Mouse (Mus musculus): ENCODE measurements around the gene Elp6. TPM values are rescaled to one million over a fixed set of nuclear protein-coding genes. Genes with fewer than 3 reads are reported as not detected.

Elp6 gene
- total RNA-seq (2022): 1 to 10 TPM; 2.0 to 5.0 (median 2.9) TPM

DNA sequence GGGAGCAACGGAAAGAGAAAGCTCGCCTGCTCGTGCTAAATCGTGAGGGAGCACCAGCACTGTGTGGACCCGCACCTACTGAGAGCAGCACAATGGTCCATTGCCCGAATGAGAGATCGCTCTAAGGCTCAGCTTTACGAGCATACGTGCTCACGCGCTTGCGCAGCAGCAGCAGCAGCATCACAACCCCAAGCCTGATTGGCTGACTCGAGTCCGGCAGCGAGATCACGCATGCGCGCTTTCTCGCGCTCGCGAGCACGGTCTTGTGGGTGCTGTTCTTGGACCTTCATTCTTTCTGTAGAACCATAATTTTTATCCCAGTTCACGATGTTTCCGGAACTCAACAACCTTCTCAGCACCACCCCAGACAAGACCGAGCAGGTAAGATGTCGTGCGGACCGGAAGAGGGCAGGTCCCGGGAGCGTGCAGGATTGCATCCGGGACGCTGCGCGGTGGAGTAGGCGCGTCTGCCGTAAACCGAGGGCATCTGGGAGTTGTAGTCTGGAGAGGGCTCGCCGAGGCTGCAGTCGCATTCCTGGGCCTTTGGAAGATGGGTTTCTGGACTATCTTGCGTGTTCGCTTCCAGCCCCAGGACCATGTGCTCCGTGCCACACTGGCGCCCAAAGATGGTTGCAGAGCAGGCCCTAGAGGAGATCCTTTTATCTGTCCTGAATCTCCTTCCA is at the start of gene Elp6:
Gene Elp6 (plus strand): TSS at position 205 of the 683 bp plus-strand sequence.
- peak; percentile 81 to 88 for DNase-seq (ENCODE audit: low spot score in 2 of 2)

DNA sequence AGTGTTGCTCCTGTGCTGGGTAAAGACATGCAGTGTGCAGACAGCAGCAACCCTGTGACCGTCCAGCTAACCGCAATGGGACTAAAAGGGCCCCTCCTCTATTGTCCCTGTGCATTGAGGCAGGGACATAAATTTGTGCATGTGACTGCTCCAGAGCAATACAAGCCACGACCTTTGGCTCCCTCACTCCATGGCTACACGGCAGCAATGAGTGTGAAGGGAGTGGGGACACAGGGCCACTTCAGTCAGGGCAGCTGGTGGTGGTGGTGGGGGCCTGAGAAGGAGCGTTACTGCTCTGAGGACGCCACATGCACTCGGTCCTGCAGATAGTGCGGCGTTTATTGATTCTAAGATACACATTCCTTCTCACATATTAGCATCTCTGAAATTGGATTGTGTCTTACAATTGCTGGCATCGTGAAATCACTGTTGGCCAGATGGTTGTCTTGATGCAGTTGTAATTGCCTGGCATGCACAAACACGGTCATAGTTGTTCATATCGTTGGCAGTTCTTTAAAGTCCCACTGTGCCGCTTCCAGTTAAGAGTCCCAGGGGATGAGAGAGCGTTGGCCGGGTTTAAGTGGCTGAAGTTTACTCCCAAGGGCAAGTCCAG is 49.5 kb upstream of the Elp6 start:
- DNase-seq (ENCODE audit: low spot score in 2 of 2): no peak

GRCm38 (mm10) chr9:110258646-110259045 is 46.3 kb upstream of the Elp6 start:
- DNase-seq (ENCODE audit: low spot score in 2 of 2): no peak

GRCm38 (mm10) chr9:110259118-110259517 is 45.9 kb upstream of the Elp6 start:
- DNase-seq (ENCODE audit: low spot score in 2 of 2): no peak

DNA sequence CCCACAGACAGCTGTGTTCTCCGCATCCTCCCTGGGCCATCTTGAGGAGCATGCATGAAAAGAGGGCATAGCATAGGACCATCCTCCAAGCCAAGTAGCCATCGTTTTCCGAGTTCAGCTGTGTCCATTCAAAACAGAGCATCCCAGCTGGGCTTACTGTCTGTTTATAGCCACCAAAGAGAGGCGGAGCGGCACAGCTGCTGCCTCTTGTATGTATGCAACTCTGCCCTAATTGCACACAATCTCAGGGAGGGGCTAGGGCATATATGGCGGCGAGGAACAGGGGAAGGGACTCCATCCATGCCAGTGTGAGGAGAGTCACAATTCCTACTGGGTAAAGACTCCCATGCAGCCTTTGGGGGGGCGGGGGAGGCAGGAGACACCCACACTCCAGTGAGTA is 41.8 kb upstream of the Elp6 start:
- DNase-seq (ENCODE audit: low spot score in 2 of 2): no peak

DNA sequence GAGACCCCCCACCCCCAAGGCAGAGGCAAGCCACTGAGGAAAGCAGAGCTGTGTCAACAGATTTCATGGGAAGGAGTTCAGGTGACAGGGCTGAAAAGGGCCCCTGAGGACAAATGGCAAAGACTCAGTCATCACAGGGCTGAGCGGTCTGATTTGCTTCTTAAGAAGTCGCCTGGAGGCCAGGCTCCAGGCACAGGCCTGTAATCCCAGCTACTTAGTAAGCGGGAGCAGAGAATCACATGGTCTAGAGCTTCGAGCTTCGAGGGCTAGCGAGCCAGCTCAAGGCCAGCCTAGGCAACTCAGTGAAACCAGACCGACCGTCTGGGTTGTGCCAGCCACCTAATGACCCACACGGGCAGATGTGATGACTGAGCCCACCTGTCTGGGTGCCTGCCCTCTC is 40.0 kb upstream of the Elp6 start:
- DNase-seq (ENCODE audit: low spot score in 2 of 2): no peak

DNA sequence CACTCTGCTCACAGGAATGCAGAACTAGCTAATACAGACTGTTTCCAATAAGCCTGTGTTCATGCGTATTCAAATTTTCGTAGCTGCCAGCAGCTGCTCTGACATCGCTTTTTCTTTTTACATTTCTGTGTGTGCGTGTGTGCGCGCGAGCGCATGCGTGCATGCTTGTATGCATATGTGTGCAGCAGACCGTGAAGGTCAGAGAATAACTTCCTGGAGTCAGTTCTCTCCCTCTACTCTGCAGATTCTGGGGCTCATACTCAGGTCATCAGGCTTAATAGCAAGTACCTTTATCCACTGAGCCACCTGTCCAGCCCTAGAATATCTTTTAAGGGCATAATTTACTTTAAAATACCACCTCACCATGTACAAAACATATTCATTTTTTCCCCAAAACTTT is 36.6 kb upstream of the Elp6 start:
- DNase-seq (ENCODE audit: low spot score in 2 of 2): no peak

GRCm38 (mm10) chr9:110272330-110272729 is 32.6 kb upstream of the Elp6 start:
- no peak for DNase-seq (ENCODE audit: low spot score in 2 of 2)

- DNase-seq (ENCODE audit: low spot score in 2 of 2): no peak
These were observed 31.5 kb upstream of the Elp6 start for GRCm38 (mm10) chr9:110273507-110273906.

DNA sequence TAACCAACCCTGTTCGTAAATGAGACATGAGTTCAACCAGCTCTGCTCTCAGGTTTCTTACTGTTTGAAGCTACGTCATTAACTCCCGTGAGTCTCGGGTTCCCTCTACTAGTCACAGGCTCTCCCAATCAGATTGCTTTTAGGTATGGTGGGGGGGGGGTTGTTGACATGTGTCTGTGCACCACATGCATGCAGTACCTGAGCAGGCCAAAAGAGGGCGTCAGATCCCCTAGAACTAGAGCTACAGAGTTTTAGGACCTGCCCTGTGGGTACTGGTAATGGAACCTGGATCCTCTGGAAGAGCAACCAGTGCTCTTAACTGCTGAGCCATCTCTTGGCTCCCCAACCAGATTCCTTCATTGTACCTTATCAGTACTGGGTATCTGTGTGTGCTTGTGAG is 29.1 kb upstream of the Elp6 start:
- DNase-seq (ENCODE audit: low spot score in 2 of 2): no peak

DNA sequence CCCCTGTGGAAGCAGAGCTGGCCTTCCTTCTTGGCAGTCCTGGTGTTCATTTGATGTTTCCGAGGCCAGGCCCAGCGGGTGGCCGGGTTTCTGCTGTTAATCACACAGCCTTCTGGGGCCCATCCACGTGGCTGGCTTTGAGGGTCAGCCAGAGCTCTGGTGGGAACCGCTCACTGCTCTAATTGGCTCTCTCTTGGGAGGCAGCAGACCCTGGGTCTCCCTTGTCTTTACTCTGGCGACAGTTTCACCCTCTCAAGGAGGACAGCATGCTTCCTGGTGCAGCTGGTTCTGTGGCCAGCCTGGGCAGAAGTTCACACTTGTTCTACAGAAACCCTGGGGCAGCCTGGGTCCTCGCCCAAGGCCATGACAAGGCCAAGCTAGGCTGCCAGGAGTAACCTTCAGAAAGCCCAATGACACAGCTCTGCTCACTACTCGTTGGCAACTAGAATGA is 27.5 kb upstream of the Elp6 start:
- DNase-seq (ENCODE audit: low spot score in 2 of 2): no peak

DNA sequence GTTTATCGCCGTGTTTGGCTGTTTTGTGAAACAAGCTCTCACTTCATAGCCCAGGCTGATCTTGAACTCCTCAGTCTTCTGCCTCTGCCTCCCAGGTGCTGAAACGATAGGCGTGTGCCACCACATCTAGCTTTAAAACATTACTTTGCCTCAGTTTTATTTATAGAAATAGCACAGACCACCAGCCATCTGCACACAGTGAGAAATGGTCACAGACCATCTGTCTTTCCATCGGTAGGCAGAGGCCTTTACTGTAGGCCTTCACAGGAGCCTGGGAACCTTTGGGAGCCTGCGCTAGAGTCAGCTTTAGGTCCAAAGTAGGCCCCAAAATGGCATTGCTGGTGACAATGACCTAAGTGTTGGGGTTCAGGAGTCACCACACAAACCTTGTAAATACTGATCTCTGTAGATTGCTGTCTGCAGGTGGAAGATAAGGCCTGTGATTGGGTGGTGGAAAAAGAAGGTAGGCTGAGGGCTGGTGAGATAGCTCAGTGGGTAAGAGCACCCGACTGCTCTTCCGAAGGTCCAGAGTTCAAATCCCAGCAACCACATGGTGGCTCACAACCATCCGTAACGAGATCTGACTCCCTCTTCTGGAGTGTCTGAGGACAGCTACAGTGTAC is 20.8 kb upstream of the Elp6 start:
- DNase-seq (ENCODE audit: low spot score in 2 of 2): no peak

- DNase-seq (ENCODE audit: low spot score in 2 of 2): no peak
These were observed 17.6 kb upstream of the Elp6 start for GRCm38 (mm10) chr9:110287321-110287924.

GRCm38 (mm10) chr9:110293254-110293718 is 11.7 kb upstream of the Elp6 start:
- no peak for DNase-seq (ENCODE audit: low spot score in 2 of 2)

GRCm38 (mm10) chr9:110293873-110294415 is 11.0 kb upstream of the Elp6 start:
- DNase-seq (ENCODE audit: low spot score in 2 of 2): no peak

DNA sequence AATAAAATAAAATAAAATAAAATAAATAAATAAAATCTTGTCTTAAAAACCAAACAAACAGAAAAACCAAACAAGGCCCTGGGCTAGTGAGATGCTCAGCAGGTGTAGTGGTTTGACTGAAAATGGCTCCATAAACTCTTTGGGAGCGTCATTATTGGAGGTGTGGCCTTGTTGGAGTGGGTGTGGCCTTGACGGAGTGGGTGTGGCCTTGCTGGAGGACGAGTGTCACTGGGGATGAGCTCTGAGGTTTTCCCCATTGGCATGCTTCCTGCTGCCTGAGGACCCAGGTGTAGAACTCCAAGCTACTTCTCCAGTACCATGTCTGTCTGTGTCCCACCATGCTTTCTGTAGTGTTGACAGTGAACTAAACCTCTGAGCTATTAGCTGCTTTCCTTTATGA is 10.2 kb upstream of the Elp6 start:
- no peak for DNase-seq (ENCODE audit: low spot score in 2 of 2)

- peak; percentile 63 to 64 for DNase-seq (ENCODE audit: low spot score in 2 of 2)
These were observed 7.9 kb upstream of the Elp6 start for GRCm38 (mm10) chr9:110296867-110297627.

GRCm38 (mm10) chr9:110304516-110304915 is 457 bp upstream of the Elp6 start:
- DNase-seq (ENCODE audit: low spot score in 2 of 2): no peak

- DNase-seq (ENCODE audit: low spot score in 2 of 2): no peak
These were observed 1.4 kb downstream of the Elp6 start for GRCm38 (mm10) chr9:110306371-110306770.

GRCm38 (mm10) chr9:110314706-110315105 is 9.7 kb downstream of the Elp6 start:
- no peak for DNase-seq (ENCODE audit: low spot score in 2 of 2)

- no peak for DNase-seq (ENCODE audit: low spot score in 2 of 2)
These were observed 10.4 kb downstream of the Elp6 start for GRCm38 (mm10) chr9:110315410-110315809.

Measured in gastrocnemius, adult 8-10 months (tissue).